Mouse (Mus musculus) kidney, postnatal 0 days (tissue): ENCODE measurements at regions not wholly inside any gene's neighbourhood (a gene's known extent, or its start where the extent isn't known, plus 50 kb on each side); places are given as distances from the start of the nearest gene placed in this dataset.
A peak's percentile ranks its signal among the peaks of the same experiment; 100 is the strongest.

ENCODE experiments used
- ATAC-seq: fragments of 200-750 bp; cut with Nextera tagmentation; replicated peaks from 2 replicates; pipeline ENCODE4 v1.8.0; 2017; ENCODE audit warnings: low read depth, moderate number of reproducible peaks, moderate TSS enrichment, moderate library complexity; ENCODE audit not compliant: low FRiP score
- DNase-seq: peaks from one replicate; pipeline ENCODE4 v3.0.0-alpha.2; 2016; ENCODE audit warnings: low spot score
- H3K27ac ChIP-seq: fragments of 300-500 bp; sonication (generic); 2 replicates; pipeline ENCODE4 v1.5.1; 2014; ENCODE audit warnings: mild to moderate bottlenecking
- H3K27me3 ChIP-seq: fragments of 300-500 bp; sonication (generic); 2 replicates; pipeline ENCODE4 v1.6.1; 2014; ENCODE audit warnings: low read length, mixed read lengths; ENCODE audit not compliant: insufficient read depth
- H3K36me3 ChIP-seq: fragments of 300-500 bp; sonication (generic); 2 replicates; pipeline ENCODE4 v1.6.1; 2014; ENCODE audit warnings: low read length, mixed read lengths; ENCODE audit not compliant: insufficient read depth
- H3K4me1 ChIP-seq: fragments of 300-500 bp; sonication (generic); replicated peaks from 2 replicates; pipeline ENCODE4 v1.6.1; 2014; ENCODE audit warnings: antibody characterized with exemption, low read length, mixed read lengths; ENCODE audit not compliant: insufficient read depth
- H3K4me2 ChIP-seq: fragments of 300-500 bp; sonication (generic); 2 replicates; pipeline ENCODE4 v1.6.1; 2014; ENCODE audit warnings: mild to moderate bottlenecking, low read length, moderate library complexity, mixed read lengths
- H3K4me3 ChIP-seq: fragments of 300-500 bp; sonication (generic); replicated peaks from 2 replicates; pipeline ENCODE4 v1.5.1; 2014; ENCODE audit warnings: low read depth, low read length
- H3K9ac ChIP-seq: fragments of 300-500 bp; sonication (generic); 2 replicates; pipeline ENCODE4 v1.6.1; 2014; ENCODE audit warnings: low read depth, low read length
- H3K9me3 ChIP-seq: fragments of 300-500 bp; sonication (generic); replicated peaks from 2 replicates; pipeline ENCODE4 v1.6.1; 2016; ENCODE audit warnings: low read length, inconsistent platforms, mixed read lengths
- CTCF ChIP-seq: IDR thresholded peaks from 2 replicates; pipeline ENCODE4 v1.5.1; 2016; ENCODE audit warnings: antibody characterized with exemption, low read depth, mild to moderate bottlenecking, moderate library complexity
- WGBS: fragments of 180-500 bp; shearing (Covaris S2); extraction: QIAGEN DNeasy Blood & Tissue Kit; methylation state at CpG from one replicate; pipeline ENCODE4 v1.1.7; 2014; 5-methylcytosine and 5-hydroxymethylcytosine counted together

DNA sequence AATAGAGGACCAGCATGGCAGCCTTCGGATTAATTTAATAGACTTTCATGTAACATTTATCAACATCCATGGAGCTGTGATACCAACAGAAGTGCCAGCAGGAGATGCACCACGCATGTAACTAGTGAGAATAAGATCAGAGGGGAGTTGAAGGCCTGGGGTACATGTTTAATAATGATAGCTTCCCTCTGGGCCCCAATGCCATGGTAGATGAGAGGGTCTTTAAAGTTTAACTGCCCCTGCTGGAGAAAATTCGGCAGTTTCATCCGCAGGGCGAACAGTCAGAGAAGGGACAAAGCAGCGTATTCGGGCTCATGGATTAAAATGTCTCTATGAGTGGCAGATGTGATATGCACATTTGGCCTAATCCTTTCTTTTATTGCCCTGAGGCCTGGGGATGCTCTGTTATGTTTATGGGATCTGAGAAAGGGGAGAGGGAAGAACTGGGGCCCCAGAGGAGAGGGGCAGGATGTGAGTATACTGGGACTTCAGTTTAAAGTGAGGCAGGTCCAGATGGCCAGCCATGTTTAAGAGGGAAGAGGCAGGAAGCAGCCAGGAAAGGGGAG, 114.1 kb downstream of the Pdgfra start:
- no peak for TF ChIP-seq CTCF
- Histone ChIP-seq H3K4me2 (no peak overlapping the region), H3K27me3 (no peaks in the 10 kb centered on the region), H3K27ac (peak overlapping the region; percentile 31; the same call in 1 of the 2 replicates), H3K4me1 (no peaks in the 10 kb centered on the region), H3K9ac (no peak overlapping the region), H3K9me3 (no peaks in the 10 kb centered on the region), H3K4me3 (no peak overlapping the region), H3K36me3 (no peaks in the 10 kb centered on the region)
- ATAC-seq (no peak), DNase-seq (peak; percentile 22)
- 80% methylated on average over 7 of the region's 7 CpGs for WGBS

- Histone ChIP-seq H3K4me1 (no peaks in the 10 kb centered on the region), H3K27me3 (no peaks in the 10 kb centered on the region), H3K4me3 (no peak overlapping the region), H3K36me3 (no peaks in the 10 kb centered on the region), H3K9me3 (no peaks in the 10 kb centered on the region), H3K9ac (no peak overlapping the region), H3K27ac (peak overlapping the region; percentile 31; the same call in 1 of the 2 replicates), H3K4me2 (no peak overlapping the region)
- DNase-seq (peak; percentile 59), ATAC-seq (no peak)
- 57% methylated on average over 4 of the region's 4 CpGs for WGBS
- TF ChIP-seq CTCF = no peak
Observed at GRCm38 (mm10) chr5:75266871-75267270, 114.8 kb downstream of the Pdgfra start.

GRCm38 (mm10) chr5:75267766-75268165, 115.7 kb downstream of the Pdgfra start:
- Histone ChIP-seq H3K4me1 (no peaks in the 10 kb centered on the region), H3K27me3 (no peaks in the 10 kb centered on the region), H3K4me3 (no peak overlapping the region), H3K9me3 (no peaks in the 10 kb centered on the region), H3K36me3 (no peaks in the 10 kb centered on the region), H3K27ac (no peak overlapping the region), H3K9ac (no peak overlapping the region), H3K4me2 (no peak overlapping the region)
- no peak for ATAC-seq
- TF ChIP-seq CTCF = no peak
- WGBS = 84% methylated on average over 3 of the region's 3 CpGs
- no peak for DNase-seq

DNA sequence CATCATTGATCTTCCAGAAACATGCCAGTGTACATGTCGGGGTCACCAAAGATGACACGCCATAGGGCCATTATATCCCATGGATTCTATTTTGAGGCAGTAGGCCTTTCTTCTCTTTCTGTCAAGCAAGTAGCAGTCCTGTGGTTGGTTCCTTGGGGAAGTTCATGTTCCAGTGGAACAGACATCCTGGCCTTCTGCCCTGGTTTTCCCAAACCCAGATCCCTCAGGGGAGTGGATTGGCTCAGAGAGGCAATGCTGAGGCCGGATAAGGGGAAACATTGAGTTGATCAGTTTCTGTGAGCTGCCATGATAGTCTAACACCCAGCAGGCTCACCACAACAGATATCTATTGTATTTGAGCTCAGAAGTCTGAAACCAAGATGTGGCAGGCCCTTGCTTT, 125.9 kb downstream of the Pdgfra start:
- WGBS = 93% methylated on average over 3 of the region's 3 CpGs
- H3K4me3 ChIP-seq = no peak overlapping the region
- no peaks in the 10 kb centered on the region for H3K9me3 ChIP-seq
- no peaks in the 10 kb centered on the region for H3K36me3 ChIP-seq
- no peak overlapping the region for H3K27ac ChIP-seq
- no peak overlapping the region for H3K4me2 ChIP-seq
- ATAC-seq (no peak), DNase-seq (no peak)
- H3K9ac ChIP-seq = no peak overlapping the region
- H3K27me3 ChIP-seq = no peaks in the 10 kb centered on the region
- no peak for TF ChIP-seq CTCF
- H3K4me1 ChIP-seq = no peaks in the 10 kb centered on the region

GRCm38 (mm10) chr5:75279561-75280171, 127.6 kb downstream of the Pdgfra start:
- no peak for TF ChIP-seq CTCF
- ATAC-seq = no peak
- H3K9me3 ChIP-seq = no peaks in the 10 kb centered on the region
- H3K4me3 ChIP-seq = no peak overlapping the region
- H3K9ac ChIP-seq = no peak overlapping the region
- H3K27ac ChIP-seq = no peak overlapping the region
- no peaks in the 10 kb centered on the region for H3K27me3 ChIP-seq
- no peaks in the 10 kb centered on the region for H3K4me1 ChIP-seq
- no peak for DNase-seq
- H3K36me3 ChIP-seq = no peaks in the 10 kb centered on the region
- H3K4me2 ChIP-seq = no peak overlapping the region
- 93% methylated on average over 1 of the region's 1 CpGs for WGBS

DNA sequence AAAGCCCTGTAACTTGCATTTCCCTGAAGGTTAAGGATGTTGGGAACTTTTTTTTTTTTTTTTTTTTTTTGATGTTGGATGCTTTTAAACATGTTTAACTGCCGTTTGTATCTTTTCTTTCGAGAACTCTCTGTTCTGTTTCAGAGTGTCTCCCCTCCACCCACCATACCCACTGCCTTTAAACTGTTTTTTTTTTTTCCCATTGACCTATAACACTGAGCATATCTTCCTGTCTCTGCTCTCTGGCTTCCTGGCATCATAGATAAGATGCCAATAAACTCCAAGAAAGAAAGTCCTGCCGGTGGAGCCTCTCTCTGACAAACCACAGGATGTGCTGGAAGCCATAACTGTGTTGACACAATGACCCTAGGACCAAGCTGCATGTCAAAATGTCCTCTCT, 128.6 kb downstream of the Pdgfra start:
- Histone ChIP-seq H3K9ac (no peak overlapping the region), H3K4me1 (no peaks in the 10 kb centered on the region), H3K9me3 (no peaks in the 10 kb centered on the region), H3K27me3 (no peaks in the 10 kb centered on the region), H3K27ac (no peak overlapping the region), H3K36me3 (no peaks in the 10 kb centered on the region), H3K4me3 (no peak overlapping the region), H3K4me2 (no peak overlapping the region)
- DNase-seq (no peak), ATAC-seq (no peak)
- no peak for TF ChIP-seq CTCF
- 62% methylated on average over 3 of the region's 3 CpGs for WGBS

DNA sequence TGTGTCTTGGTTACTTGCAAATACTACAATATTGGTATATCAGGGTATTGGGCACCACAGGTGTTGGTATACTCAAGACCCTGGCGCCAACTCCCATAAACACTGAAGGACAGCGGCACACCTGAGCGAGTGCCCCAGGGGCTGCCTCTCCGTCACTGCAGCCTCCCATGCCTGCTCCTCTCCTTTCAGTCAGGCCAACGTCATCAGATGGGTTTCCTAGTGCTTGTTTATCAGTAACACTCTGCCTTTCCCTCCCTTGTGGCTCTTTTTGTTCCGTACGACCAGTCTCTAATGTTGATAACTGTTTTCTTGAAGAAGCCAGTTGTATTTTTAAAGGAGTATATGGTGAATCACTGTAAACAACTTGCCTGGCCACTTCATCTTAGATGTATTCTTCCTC, 129.4 kb downstream of the Pdgfra start:
- WGBS = 86% methylated on average over 7 of the region's 7 CpGs
- ATAC-seq (no peak), DNase-seq (no peak)
- Histone ChIP-seq H3K9me3 (no peaks in the 10 kb centered on the region), H3K4me1 (no peaks in the 10 kb centered on the region), H3K4me2 (no peak overlapping the region), H3K4me3 (no peak overlapping the region), H3K9ac (no peak overlapping the region), H3K27ac (no peak overlapping the region), H3K27me3 (no peaks in the 10 kb centered on the region), H3K36me3 (no peaks in the 10 kb centered on the region)
- TF ChIP-seq CTCF = no peak
